Mouse (Mus musculus): ENCODE results near the gene Tsc22d1. TPM values are rescaled to one million over a fixed set of nuclear protein-coding genes. Genes with fewer than 3 reads are reported as not detected.

The Tsc22d1 gene
- polyA plus RNA-seq, 1 experiment from 2014 or later, result 517 TPM

- Histone ChIP-seq H3K9me3 (replicated peaks) (no peaks in the 10 kb centered on the region), H3K27me3 (no peaks in the 10 kb centered on the region)
- under 1% methylated on average over 65 of the region's 67 CpGs for WGBS
Measured at GRCm38 (mm10) chr14:76556031-76556851, 141.5 kb downstream of the Tsc22d1 start.

GRCm38 (mm10) chr14:76556852-76557208, 142.1 kb downstream of the Tsc22d1 start, which contains the start of gene Serp2:
Serp2 (minus strand) TSS chr14:76556889.
- WGBS, result 10% methylated on average over 17 of the region's 17 CpGs
- H3K4me1 ChIP-seq, result peaks cover 18% of the 10 kb centered on the region
- H3K36me3 ChIP-seq, result no peaks in the 10 kb centered on the region
- H3K4me2 ChIP-seq (replicated peaks), result peak within 1 kb of the TSS; percentile 73
- no peaks in the 10 kb centered on the region for H3K9me3 ChIP-seq (replicated peaks)
- H3K27me3 ChIP-seq, result no peaks in the 10 kb centered on the region
- H3K27ac ChIP-seq, result peak within 1 kb of the TSS; percentile 83
- H3K9ac ChIP-seq, result peak within 1 kb of the TSS; percentile 83
- ATAC-seq (ENCODE audit: low FRiP score), result peak; percentile 57
- peak within 1 kb of the TSS; percentile 62 for H3K4me3 ChIP-seq

More at GRCm38 (mm10) chr14:76556031-76556851, 141.5 kb downstream of the Tsc22d1 start:
- Histone ChIP-seq H3K27ac (peak overlapping the region; percentile 83), H3K4me3 (peak overlapping the region; percentile 62), H3K4me2 (replicated peaks) (peak overlapping the region; percentile 73), H3K9ac (peak overlapping the region; percentile 83), H3K4me1 (peaks cover 18% of the 10 kb centered on the region), H3K36me3 (no peaks in the 10 kb centered on the region)
- ATAC-seq (ENCODE audit: low FRiP score), result peak; percentile 86

Other genes starting within 250 kb of the Tsc22d1 start
- gene Serp2, start 141.9 kb downstream of the Tsc22d1 start, polyA plus RNA-seq (2016; fragmentation: Nextera tagmentation; extraction: Ambion mirVana), result 59.0 and 59.8 TPM in 2 replicates